Mouse (Mus musculus) liver, embryonic 14.5 days (tissue): ENCODE data around the gene Rpl37.

Experiments
- CTCF ChIP-seq: IDR thresholded peaks from 2 replicates; pipeline ENCODE4 v1.5.1; 2016; ENCODE audit warnings: antibody characterized with exemption, low read depth, control low read depth
- EP300 ChIP-seq: IDR thresholded peaks from 2 replicates; pipeline ENCODE4 v1.6.1; 2016; ENCODE audit warnings: antibody characterized with exemption, low read depth

GRCm38 (mm10) chr15:5139366-5139765 lies 22.9 kb downstream of the Rpl37 start:
- TF ChIP-seq CTCF (no peak), EP300 (no peak)
